Mouse (Mus musculus) limb, embryonic 14.5 days (tissue): ENCODE measurements at regions not wholly inside any gene's neighbourhood (a gene's known extent, or its start where the extent isn't known, plus 50 kb on each side); places are given as distances from the start of the nearest gene placed in this dataset.

Experiments
- ATAC-seq: fragments of 200-750 bp; cut with Nextera tagmentation; 2 replicates; pipeline ENCODE4 v1.8.0; 2017; ENCODE audit warnings: low read depth, moderate number of reproducible peaks, moderate TSS enrichment; ENCODE audit not compliant: low FRiP score
- DNase-seq: peaks from one replicate; pipeline ENCODE4 v3.0.0-alpha.2; 2015; ENCODE audit warnings: low spot score
- H3K27ac ChIP-seq: fragments of 300-500 bp; sonication (generic); replicated peaks from 2 replicates; pipeline ENCODE4 v1.5.1; 2014; ENCODE audit warnings: low read depth, mild to moderate bottlenecking, low read length, moderate library complexity, mixed read lengths
- H3K27me3 ChIP-seq: fragments of 300-500 bp; sonication (generic); 2 replicates; pipeline ENCODE4 v1.6.1; 2014; ENCODE audit warnings: low read length, mixed read lengths; ENCODE audit not compliant: control insufficient read depth, insufficient read depth
- H3K36me3 ChIP-seq: fragments of 300-500 bp; sonication (generic); 2 replicates; pipeline ENCODE4 v1.6.1; 2014; ENCODE audit warnings: mild to moderate bottlenecking, low read length, moderate library complexity, mixed read lengths; ENCODE audit not compliant: control insufficient read depth, insufficient read depth
- H3K4me1 ChIP-seq: fragments of 300-500 bp; sonication (generic); 2 replicates; pipeline ENCODE4 v1.6.1; 2014; ENCODE audit warnings: antibody characterized with exemption, low read length, mixed read lengths; ENCODE audit not compliant: control insufficient read depth, insufficient read depth
- H3K4me2 ChIP-seq: fragments of 300-500 bp; sonication (generic); replicated peaks from 2 replicates; pipeline ENCODE4 v1.6.1; 2014; ENCODE audit warnings: low read depth, mild to moderate bottlenecking, low read length, moderate library complexity; ENCODE audit not compliant: severe bottlenecking
- H3K4me3 ChIP-seq: fragments of 300-500 bp; sonication (generic); replicated peaks from 2 replicates; pipeline ENCODE4 v1.5.1; 2014; ENCODE audit warnings: low read length
- H3K9ac ChIP-seq: fragments of 300-500 bp; sonication (generic); 2 replicates; pipeline ENCODE4 v1.6.1; 2014; ENCODE audit warnings: mild to moderate bottlenecking, low read depth, low read length, moderate library complexity; ENCODE audit not compliant: severe bottlenecking
- H3K9me3 ChIP-seq: fragments of 300-500 bp; sonication (generic); 2 replicates; pipeline ENCODE4 v1.6.1; 2016; ENCODE audit warnings: low read length; ENCODE audit not compliant: control insufficient read depth
- POLR2A ChIP-seq: fragments of 200-500 bp; IDR thresholded peaks from 2 replicates; pipeline ENCODE4 v1.8.0; 2012; ENCODE audit warnings: inconsistent platforms, mild to moderate bottlenecking, moderate library complexity, borderline replicate concordance; ENCODE audit not compliant: insufficient read depth, insufficient read length; ENCODE audit errors: extremely low read depth
- WGBS: fragments of 180-500 bp; shearing (Covaris S2); extraction: QIAGEN DNeasy Blood & Tissue Kit; methylation state at CpG from one replicate; pipeline ENCODE4 v1.1.7; 2014; 5-methylcytosine and 5-hydroxymethylcytosine counted together

DNA sequence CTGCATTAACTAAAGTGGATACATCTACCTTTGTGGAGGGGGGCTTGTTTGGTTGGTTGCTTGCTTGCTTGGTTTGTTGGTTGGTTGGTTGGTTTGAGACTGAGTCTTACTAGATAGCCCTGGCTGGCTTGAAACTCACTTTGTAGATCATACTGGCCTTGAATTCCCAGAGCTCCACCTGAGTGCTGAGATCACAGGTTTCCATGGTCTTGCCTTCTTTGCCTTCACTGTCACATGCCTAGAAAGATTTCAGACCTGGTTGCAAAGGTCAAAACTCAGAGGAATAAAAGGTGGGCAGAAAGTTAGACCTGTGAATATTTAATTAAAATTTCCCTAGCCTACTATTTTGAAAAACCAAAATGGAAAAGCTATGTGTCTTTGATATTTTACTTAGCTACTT, 375.5 kb downstream of the Tns1 start:
- DNase-seq (no peak), ATAC-seq (no peak)
- no peaks in the 10 kb centered on the region for H3K36me3 ChIP-seq
- no peak overlapping the region for H3K9ac ChIP-seq
- peaks cover 11% of the 10 kb centered on the region for H3K4me1 ChIP-seq
- H3K4me2 ChIP-seq, result no peak overlapping the region
- no peaks in the 10 kb centered on the region for H3K27me3 ChIP-seq
- no peak overlapping the region for H3K27ac ChIP-seq
- H3K9me3 ChIP-seq, result no peaks in the 10 kb centered on the region
- no peak overlapping the region for H3K4me3 ChIP-seq
- TF ChIP-seq POLR2A, result no peak

DNA sequence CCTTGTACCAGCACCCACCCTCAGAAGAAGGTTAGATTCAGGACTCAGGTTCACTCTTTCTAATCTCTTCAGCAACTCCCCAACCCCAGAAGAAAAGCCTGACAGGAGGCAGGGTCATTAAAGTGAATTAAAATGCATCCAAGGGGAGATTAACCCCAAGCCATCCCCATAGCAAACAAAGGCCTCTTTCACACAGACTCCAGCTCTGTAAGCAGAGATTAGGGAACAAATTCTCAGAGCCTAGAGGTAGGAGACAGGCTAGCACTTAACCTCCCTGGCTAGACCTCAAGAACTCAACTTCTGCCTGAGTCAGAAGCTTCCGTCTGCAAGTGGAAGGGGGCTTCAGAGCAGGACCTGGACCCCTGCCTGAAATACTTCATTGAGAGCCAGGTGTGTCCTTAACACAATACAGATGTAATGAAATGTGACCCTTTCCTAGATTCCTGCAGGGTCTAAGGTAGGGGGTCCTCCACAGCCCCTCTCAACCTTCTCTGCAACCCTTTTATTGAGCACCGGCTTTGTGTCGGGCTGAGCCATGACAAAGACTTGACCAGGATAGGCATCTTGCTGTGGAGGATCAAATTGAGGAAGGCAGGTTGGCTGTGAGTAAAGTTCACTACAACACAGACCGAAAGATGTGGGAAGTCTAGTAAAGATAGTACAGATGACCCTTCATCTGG, 379.6 kb downstream of the Tns1 start:
- WGBS, result 42% methylated on average over 4 of the region's 4 CpGs
- no peaks in the 10 kb centered on the region for H3K27me3 ChIP-seq

DNA sequence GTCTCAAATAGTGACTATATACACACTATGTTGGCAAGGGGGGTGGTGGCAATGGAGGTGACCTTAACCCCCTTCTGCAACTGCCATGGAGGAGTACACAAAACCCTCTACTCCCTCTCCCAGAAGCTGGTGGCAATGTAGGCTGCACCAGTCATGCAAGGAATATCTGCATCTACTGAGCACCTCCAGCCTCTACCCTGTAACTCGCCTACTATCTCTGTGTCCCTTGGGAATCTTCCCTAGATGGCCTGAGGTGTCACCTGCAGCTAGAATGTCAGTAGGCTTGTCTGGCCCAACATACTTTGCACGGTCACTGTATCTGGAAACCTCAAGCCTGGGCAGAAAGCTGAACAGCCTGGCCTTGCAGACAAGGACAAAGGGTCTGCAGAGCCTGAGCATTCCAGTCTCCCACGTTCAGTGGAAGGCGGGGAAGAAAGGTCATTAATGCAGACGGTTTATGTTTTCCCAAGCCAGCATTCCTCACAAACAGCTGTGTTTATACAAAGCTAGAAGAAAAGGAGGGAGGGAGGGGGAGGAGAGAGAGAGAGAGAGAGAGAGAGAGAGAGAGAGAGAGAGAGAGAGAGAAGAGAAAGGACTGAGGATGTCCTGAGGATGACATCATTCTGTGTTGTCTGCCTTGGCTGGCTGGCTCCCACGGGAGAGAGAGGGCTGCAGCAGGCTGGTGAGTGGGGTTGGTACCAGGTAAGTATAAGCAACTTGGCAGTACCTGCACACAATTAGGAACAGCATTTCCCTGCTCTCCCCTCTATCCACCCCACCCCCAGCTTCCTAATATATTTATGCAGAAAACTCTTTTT, 380.3 kb downstream of the Tns1 start:
- Histone ChIP-seq H3K27ac (peak overlapping the region; percentile 26; the same call in 1 of the 2 replicates), H3K9me3 (no peaks in the 10 kb centered on the region), H3K27me3 (no peaks in the 10 kb centered on the region), H3K4me2 (0 out of 2 replicates have a peak overlapping the region, but pooled peaks have one; percentile 9), H3K9ac (no peak overlapping the region), H3K4me3 (no peak overlapping the region), H3K36me3 (no peaks in the 10 kb centered on the region), H3K4me1 (peaks cover 13% of the 10 kb centered on the region)
- ATAC-seq (peak; percentile 81; the same call in 1 of the 2 replicates), DNase-seq (peak; percentile 55)
- 16% methylated on average over 6 of the region's 6 CpGs for WGBS
- no peak for TF ChIP-seq POLR2A

More for the DNA sequence above, 379.6 kb downstream of the Tns1 start:
- H3K36me3 ChIP-seq, result no peaks in the 10 kb centered on the region
- H3K9ac ChIP-seq, result no peak overlapping the region
- H3K4me3 ChIP-seq, result no peak overlapping the region
- ATAC-seq, result peak; percentile 61; the same call in 1 of the 2 replicates
- peak; percentile 26 for DNase-seq
- H3K4me2 ChIP-seq, result 0 out of 2 replicates have a peak overlapping the region, but pooled peaks have one; percentile 9
- H3K4me1 ChIP-seq, result peaks cover 13% of the 10 kb centered on the region
- no peak overlapping the region; the same call in 1 of the 2 replicates for H3K27ac ChIP-seq
- no peaks in the 10 kb centered on the region for H3K9me3 ChIP-seq
- TF ChIP-seq POLR2A, result no peak

DNA sequence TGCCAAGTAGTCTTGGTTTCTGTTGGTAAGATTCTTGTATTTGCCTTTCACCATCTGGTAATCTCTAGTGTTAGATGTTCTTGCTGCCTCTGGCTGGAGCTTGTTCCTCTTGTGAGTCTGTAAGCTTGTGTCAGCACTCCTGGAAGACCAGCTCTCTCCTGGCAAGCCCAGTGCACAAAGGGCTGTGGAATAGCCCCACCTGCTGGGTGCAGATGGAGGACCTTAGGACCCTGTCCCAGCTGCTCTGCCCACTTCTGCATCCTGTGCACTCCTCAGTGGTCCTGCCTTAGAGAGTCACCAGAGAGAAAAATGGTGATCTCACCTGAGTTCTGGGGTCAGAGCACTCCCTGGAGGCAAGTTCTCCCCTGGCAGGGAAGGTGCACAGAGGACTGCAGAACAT, 387.2 kb downstream of the Tns1 start:
- Histone ChIP-seq H3K36me3 (no peaks in the 10 kb centered on the region), H3K27me3 (no peaks in the 10 kb centered on the region), H3K4me1 (no peaks in the 10 kb centered on the region), H3K9ac (no peak overlapping the region), H3K9me3 (no peaks in the 10 kb centered on the region), H3K27ac (no peak overlapping the region), H3K4me3 (no peak overlapping the region), H3K4me2 (no peak overlapping the region)
- DNase-seq, result peak; percentile 44
- no peak for TF ChIP-seq POLR2A
- no peak for ATAC-seq

DNA sequence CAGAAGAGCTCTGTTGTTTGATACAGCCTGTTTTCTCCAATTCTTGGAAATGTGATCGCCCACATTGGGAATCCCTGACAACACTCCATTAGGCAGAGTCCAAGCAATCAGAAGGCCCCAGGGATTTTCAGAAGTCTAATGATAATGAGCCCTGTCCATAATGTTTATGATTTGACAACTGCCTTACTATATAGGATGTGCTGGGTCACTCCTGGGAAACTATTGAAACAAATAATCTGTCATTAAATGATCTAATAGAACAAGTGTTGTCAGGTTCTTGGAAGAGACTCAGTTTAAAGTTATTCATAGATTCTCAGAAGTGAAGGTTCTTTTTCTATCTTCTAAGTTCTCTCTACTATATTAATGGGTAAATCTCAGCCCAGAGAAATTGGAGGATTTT, 395.9 kb downstream of the Tns1 start:
- peak; percentile 28 for DNase-seq
- no peak for TF ChIP-seq POLR2A
- H3K4me2 ChIP-seq, result no peak overlapping the region
- no peaks in the 10 kb centered on the region for H3K9me3 ChIP-seq
- no peaks in the 10 kb centered on the region for H3K4me1 ChIP-seq
- ATAC-seq, result no peak
- no peaks in the 10 kb centered on the region; the same call in 1 of the 2 replicates for H3K36me3 ChIP-seq
- no peaks in the 10 kb centered on the region for H3K27me3 ChIP-seq
- H3K9ac ChIP-seq, result no peak overlapping the region
- 96% methylated on average over 1 of the region's 1 CpGs for WGBS
- H3K4me3 ChIP-seq, result no peak overlapping the region
- no peak overlapping the region for H3K27ac ChIP-seq
